Mouse (Mus musculus) telencephalon, adult 2 months (tissue): ENCODE measurements around the gene Rbm43.
"Not testable (repeated sequence)": the region's sequence is repeated elsewhere in the genome, so short reads cannot be mapped to it uniquely, and the experiment has no call there.

Experiments used
- DNase-seq: peaks from one replicate; pipeline ENCODE4 v3.0.0-alpha.2; 2011; ENCODE audit warnings: low read depth, low spot score

Rbm43 gene

DNA sequence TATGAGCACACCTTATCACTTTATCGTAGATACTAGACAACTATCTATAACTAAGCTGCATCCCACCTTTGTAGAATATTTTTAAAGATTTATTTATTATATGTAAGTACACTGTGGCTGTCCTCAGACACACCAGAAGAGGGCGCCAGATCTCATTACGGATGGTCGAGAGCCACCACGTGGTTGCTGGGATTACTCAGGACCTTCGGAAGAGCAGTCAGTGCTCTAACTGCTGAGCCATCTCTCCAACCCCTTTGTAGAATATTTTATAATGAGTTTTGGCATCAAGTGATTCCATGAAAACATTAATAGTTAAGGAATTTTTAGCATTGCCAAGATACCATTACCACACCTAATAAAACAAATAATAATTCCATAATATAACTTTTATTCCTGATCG lies 20.4 kb downstream of the Rbm43 start:
- DNase-seq, result no peak

DNA sequence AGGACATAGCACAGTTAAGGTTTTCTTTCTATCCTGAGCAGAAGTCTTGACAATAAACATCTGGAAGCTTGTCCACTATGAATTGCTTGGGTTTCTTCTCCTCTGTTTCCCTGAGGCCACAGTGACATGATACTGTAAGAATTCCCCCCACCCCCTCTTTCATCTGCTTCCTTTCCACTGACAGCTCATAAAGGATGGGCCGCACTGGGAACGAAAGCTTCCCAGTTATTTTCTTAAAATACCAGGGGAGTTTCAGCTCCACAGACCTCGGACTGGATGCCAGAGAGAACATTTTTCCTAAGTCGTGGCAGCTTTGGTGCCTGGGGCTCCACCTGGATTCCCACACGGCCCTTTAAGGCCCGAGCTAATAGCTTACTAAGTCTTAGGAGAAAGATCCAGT lies 22.2 kb downstream of the Rbm43 start:
- DNase-seq, result no peak

DNA sequence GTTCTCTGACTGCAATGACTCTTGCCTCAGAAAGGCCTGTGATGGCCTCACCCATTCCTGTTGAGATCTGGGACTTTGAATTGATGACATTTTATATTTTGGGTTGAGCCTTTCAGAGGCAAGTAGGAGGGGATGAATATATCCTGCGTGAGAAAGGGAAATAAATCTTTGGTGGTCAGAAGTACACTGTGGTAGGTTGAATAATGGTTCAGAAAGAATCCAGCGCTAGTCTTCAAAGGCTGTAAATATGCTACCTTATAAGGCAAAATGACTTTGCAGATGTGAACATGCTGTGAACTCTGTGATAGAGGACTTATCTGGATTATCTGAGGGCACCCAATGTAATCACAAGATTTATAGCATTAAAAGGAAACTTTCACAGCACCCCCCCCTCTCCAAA lies 23.1 kb downstream of the Rbm43 start:
- DNase-seq, result no peak

DNA sequence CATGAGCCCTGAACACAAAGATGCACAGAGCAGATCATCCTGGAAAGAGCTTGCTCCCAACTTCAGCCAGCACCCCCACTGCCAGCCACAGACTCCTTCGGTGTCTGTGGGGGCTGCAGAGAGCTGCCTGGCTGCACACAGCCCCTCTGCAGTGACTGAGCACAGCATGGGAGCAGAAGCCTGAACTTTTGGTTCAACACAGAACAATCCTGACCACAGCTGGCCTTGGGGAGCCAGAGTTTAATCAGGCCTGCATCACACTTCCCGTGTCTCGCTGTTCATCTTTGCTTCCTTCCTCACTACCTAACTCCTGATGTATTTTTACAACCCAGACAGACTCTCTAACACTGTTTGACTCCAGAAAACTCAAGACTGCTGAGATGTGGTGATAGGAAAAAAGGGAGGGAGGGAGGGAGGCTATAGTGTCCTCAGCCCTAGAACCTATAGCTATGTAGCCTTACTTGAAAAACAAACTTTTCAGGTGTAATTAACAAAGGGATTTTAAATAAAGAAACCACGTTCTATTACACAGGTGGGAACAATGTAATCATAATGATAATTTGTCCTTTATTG lies 27.3 kb downstream of the Rbm43 start:
- DNase-seq, result no peak

DNA sequence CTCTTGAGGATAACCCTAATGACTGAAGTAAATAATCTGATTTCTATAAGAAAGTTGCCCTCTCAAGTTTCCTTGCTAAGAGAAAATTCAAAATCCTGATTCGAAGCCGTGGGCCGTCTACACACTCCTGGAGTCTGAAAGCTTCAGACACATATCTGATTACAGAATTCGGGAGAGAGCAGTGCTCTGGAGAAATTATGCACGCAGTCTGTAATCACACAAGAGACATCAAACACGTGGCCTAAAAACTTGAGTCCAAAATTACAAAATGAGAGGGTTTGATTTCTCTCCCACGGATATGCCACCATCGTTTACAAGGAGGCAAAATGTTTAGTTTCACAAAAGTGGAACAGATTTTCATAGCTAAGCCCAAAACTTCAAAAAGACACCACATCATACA lies 29.3 kb downstream of the Rbm43 start:
- no peak for DNase-seq

DNA sequence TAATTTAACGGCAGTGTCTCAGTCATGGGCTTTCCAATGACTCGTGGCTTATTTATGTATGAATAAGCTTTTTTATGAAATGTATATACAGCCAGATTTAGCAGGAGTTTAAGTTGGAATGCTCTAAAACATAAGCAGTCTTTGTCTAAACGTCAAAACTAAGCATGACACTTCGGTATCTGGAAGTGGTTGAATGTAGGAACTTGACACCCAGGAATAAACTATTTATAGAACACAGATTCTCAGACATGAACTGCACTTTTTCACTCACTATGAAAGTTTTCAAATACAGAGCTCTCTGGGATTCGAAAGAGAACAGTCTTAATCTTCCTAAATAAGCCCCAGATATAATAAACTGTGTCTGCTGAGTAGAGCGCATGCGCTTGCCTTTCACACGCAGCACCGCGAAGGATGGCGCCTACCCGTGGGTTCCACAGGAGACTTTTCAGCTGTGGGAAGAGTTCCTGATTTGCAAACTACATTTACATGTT lies 42.5 kb downstream of the Rbm43 start:
- DNase-seq, result no peak

DNA sequence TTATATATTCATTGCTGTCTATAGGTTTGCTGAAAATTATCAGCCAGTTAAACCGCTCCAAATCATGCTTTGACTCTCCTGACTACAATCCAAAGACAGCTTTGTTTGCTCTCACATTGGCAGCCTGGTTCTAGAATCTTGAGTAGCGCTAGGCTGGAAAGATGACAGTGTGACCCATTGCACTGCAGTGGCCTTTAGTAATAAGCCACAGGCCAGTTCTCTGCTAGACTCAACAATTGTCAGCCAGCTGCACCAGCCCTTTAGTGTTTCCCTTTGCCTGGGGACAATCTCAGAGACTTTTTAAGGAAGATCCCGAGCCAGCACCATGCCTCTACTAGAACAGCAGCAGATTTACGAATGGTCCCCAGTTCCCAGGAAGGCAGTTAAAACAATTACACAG lies 44.0 kb downstream of the Rbm43 start:
- DNase-seq, result no peak

DNA sequence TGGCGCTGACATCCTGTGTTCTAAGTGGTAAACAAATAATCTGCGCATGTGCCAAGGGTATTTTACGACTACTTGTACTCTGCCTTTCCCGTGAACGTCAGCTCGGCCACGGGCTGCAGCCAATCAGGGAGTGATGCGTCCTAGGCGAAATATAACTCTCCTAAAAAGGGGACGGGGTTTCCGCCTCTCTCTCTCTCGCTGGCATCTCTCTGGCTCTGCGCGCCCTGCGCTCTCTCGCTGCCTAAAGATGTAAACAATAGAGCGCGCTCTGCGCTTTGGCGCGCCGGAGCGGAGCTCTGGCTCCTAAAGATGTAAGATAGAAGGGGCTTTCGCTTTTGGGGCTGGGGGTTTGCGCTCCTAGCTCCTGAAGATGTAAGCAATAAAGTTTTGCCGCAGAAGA lies 44.8 kb downstream of the Rbm43 start:
- DNase-seq, result not testable (repeated sequence)

DNA sequence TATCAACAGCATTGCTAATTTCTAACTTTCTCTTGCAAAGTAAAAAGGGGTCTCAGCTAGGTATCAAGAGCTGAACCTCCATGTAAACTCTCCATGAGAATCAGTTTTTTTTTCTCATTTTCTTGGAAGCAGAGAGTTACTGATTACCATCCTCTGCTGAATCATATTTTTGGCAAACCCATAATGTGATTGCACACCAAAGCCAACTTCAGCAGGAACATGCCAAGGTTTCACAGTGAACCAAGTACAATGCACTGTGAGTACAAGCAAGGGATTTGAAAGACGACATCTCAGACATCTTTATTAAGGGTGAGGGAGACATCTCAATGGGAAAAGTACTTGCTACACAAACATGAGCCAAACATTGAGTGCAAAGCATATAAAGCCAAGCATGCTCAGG lies 54.8 kb downstream of the Rbm43 start:
- DNase-seq, result no peak
